Mouse (Mus musculus) embryonic stem cell, embryonic (primary cell): Measurements from ENCODE around the gene Wipf1.
"Not testable (repeated sequence)": the region's sequence is repeated elsewhere in the genome, so short reads cannot be mapped to it uniquely, and the experiment has no call there.

Experiments used
- CTCF ChIA-PET, 4 experiments: fragments of 300-600 bp in 2 of 4; fragments of 350-600 bp in 2 of 4; sonication (Branson Sonifier 250); formaldehyde crosslinking; loops; one replicate each; lab custom pipeline; 2022; ENCODE audit warnings: inconsistent platforms in 2 of 4; lab: Charles Lee
- POLR2A ChIA-PET, 4 experiments: fragments of 300-600 bp in 2 of 4; fragments of 350-600 bp in 2 of 4; sonication (Branson Sonifier 250); formaldehyde crosslinking; loops; one replicate each; lab custom pipeline; 2022; ENCODE audit warnings: antibody characterized with exemption in 4 of 4, inconsistent platforms in 1 of 4; lab: Charles Lee

The Wipf1 gene

GRCm38 (mm10) chr2:73557956-73558355, 28.4 kb upstream of the Wipf1 start:
- ChIA-PET CTCF (no interaction called here), POLR2A (interaction anchor here in 1 of 4 experiments (0.6 to 1.1 kb wide), 2 partner anchors 29 to 116 kb away, joined by 3 read pairs; no protein-coding TSS in a partner anchor)

GRCm38 (mm10) chr2:73557061-73557460, 27.5 kb upstream of the Wipf1 start:
- CTCF ChIA-PET: not testable (repeated sequence)
- POLR2A ChIA-PET: interaction anchor here in 1 of 4 experiments (0.6 to 1.1 kb wide), 2 partner anchors 30 to 117 kb away, joined by 3 read pairs; no protein-coding TSS in a partner anchor

- CTCF ChIA-PET: interaction anchor here in 2 of 4 experiments (0.6 to 1.1 kb wide), 3 partner anchors 12 to 1101 kb away, joined by 3 to 5 read pairs (median 4); no protein-coding TSS in a partner anchor
- POLR2A ChIA-PET: interaction anchor here in 1 of 4 experiments (1.6 kb wide), 1 partner anchor 17 kb away, joined by 4 read pairs; no protein-coding TSS in a partner anchor
Measured at GRCm38 (mm10) chr2:73554389-73554788, 24.9 kb upstream of the Wipf1 start.

- ChIA-PET POLR2A (interaction anchor here in 2 of 4 experiments (0.8 to 3.1 kb wide), 6 partner anchors 8 to 340 kb away, joined by 3 to 20 read pairs (median 4); no protein-coding TSS in a partner anchor), CTCF (no interaction called here)
Measured at GRCm38 (mm10) chr2:73552926-73553325, 23.4 kb upstream of the Wipf1 start.

GRCm38 (mm10) chr2:73550725-73551124, 21.2 kb upstream of the Wipf1 start:
- ChIA-PET POLR2A (interaction anchor here in 2 of 4 experiments (1.0 to 3.1 kb wide), 5 partner anchors 10 to 164 kb away, joined by 3 to 29 read pairs (median 6); no protein-coding TSS in a partner anchor), CTCF (interaction anchor here (0.6 to 2.6 kb wide), 30 partner anchors 10 to 1123 kb away, joined by 3 to 15 read pairs (median 4); partner anchors contain the start of genes Chn1 (in 1 of the 4) and Gpr155 (in 1 of the 4))

- ChIA-PET POLR2A (interaction anchor here in 2 of 4 experiments (0.9 to 2.2 kb wide), 4 partner anchors 12 to 49 kb away, joined by 3 to 11 read pairs (median 4); no protein-coding TSS in a partner anchor), CTCF (interaction anchor here in 2 of 4 experiments (0.8 to 1.6 kb wide), 5 partner anchors 9 to 24 kb away, joined by 3 to 7 read pairs (median 5); no protein-coding TSS in a partner anchor)
Measured at GRCm38 (mm10) chr2:73548542-73548941, 19.0 kb upstream of the Wipf1 start.

GRCm38 (mm10) chr2:73547256-73547655, 17.7 kb upstream of the Wipf1 start:
- CTCF ChIA-PET: interaction anchor here in 1 of 4 experiments (0.5 kb wide), 1 partner anchor 9 kb away, joined by 3 read pairs; no protein-coding TSS in a partner anchor

GRCm38 (mm10) chr2:73545556-73545955, 16.0 kb upstream of the Wipf1 start:
- CTCF ChIA-PET: no interaction called here
- POLR2A ChIA-PET: interaction anchor here in 1 of 4 experiments (1.0 kb wide), 1 partner anchor 10 kb away, joined by 3 read pairs; no protein-coding TSS in a partner anchor

More at GRCm38 (mm10) chr2:73547256-73547655, 17.7 kb upstream of the Wipf1 start:
- POLR2A ChIA-PET: interaction anchor here in 2 of 4 experiments (0.5 to 2.2 kb wide), 4 partner anchors 12 to 338 kb away, joined by 3 to 11 read pairs (median 4); no protein-coding TSS in a partner anchor

- CTCF ChIA-PET: interaction anchor here in 2 of 4 experiments (1.3 to 1.5 kb wide), 2 partner anchors 32 to 68 kb away, joined by 3 to 4 read pairs; no protein-coding TSS in a partner anchor
- POLR2A ChIA-PET: interaction anchor here in 2 of 4 experiments (0.9 to 1.2 kb wide), 2 partner anchors 12 to 22 kb away, joined by 3 to 5 read pairs; no protein-coding TSS in a partner anchor
Measured at GRCm38 (mm10) chr2:73540450-73541162, 11.1 kb upstream of the Wipf1 start.

- CTCF ChIA-PET: interaction anchor here (0.6 to 1.8 kb wide), 24 partner anchors 9 to 1359 kb away, joined by 3 to 8 read pairs (median 4); no protein-coding TSS in a partner anchor
- POLR2A ChIA-PET: interaction anchor here in 3 of 4 experiments (0.8 to 1.0 kb wide), 3 partner anchors 21 to 54 kb away, joined by 3 read pairs; no protein-coding TSS in a partner anchor
Measured at GRCm38 (mm10) chr2:73539697-73540096, 10.2 kb upstream of the Wipf1 start.

GRCm38 (mm10) chr2:73539141-73539540, 9.6 kb upstream of the Wipf1 start:
- ChIA-PET CTCF (interaction anchor here (0.6 to 1.8 kb wide), 23 partner anchors 8 to 1359 kb away, joined by 3 to 8 read pairs (median 4); no protein-coding TSS in a partner anchor), POLR2A (interaction anchor here in 3 of 4 experiments (0.8 to 1.0 kb wide), 3 partner anchors 22 to 53 kb away, joined by 3 read pairs; no protein-coding TSS in a partner anchor)

- ChIA-PET CTCF (interaction anchor here in 1 of 4 experiments (1.2 to 1.8 kb wide), 2 partner anchors 7 to 47 kb away, joined by 5 to 8 read pairs; no protein-coding TSS in a partner anchor), POLR2A (no interaction called here)
Measured at GRCm38 (mm10) chr2:73538590-73538989, 9.1 kb upstream of the Wipf1 start.

GRCm38 (mm10) chr2:73536091-73536783, 6.7 kb upstream of the Wipf1 start:
- CTCF ChIA-PET: interaction anchor here in 1 of 4 experiments (1.2 to 1.8 kb wide), 2 partner anchors 14 to 44 kb away, joined by 3 to 5 read pairs; no protein-coding TSS in a partner anchor
- POLR2A ChIA-PET: interaction anchor here in 2 of 4 experiments (0.6 to 3.5 kb wide), 4 partner anchors 14 to 45 kb away, joined by 3 to 14 read pairs (median 4); no protein-coding TSS in a partner anchor

- ChIA-PET POLR2A (interaction anchor here in 2 of 4 experiments (0.6 to 3.5 kb wide), 4 partner anchors 13 to 376 kb away, joined by 3 to 14 read pairs (median 3); no protein-coding TSS in a partner anchor), CTCF (interaction anchor here in 3 of 4 experiments (1.0 to 1.8 kb wide), 3 partner anchors 9 to 56 kb away, joined by 3 to 5 read pairs (median 3); no protein-coding TSS in a partner anchor)
Measured at GRCm38 (mm10) chr2:73534720-73535119, 5.2 kb upstream of the Wipf1 start.

- ChIA-PET POLR2A (interaction anchor here in 2 of 4 experiments (0.6 to 1.4 kb wide), 7 partner anchors 29 to 1195 kb away, joined by 3 to 4 read pairs (median 3); no protein-coding TSS in a partner anchor), CTCF (interaction anchor here in 3 of 4 experiments (1.0 to 1.7 kb wide), 3 partner anchors 9 to 39 kb away, joined by 3 to 5 read pairs (median 4); no protein-coding TSS in a partner anchor)
Measured at GRCm38 (mm10) chr2:73530487-73530886, 953 bp upstream of the Wipf1 start.

GRCm38 (mm10) chr2:73528516-73529355, 798 bp downstream of the Wipf1 start:
- ChIA-PET POLR2A (interaction anchor here in 1 of 4 experiments (1.3 to 2.2 kb wide), 3 partner anchors 12 to 549 kb away, joined by 3 to 6 read pairs (median 5); no protein-coding TSS in a partner anchor), CTCF (interaction anchor here in 3 of 4 experiments (0.5 to 1.5 kb wide), 4 partner anchors 11 to 64 kb away, joined by 3 to 6 read pairs (median 4); no protein-coding TSS in a partner anchor)
